Mouse (Mus musculus) bone marrow, adult 2 months (tissue): Measurements from ENCODE around the gene Dmpk. TPM values are rescaled to one million over a fixed set of nuclear protein-coding genes. Genes with fewer than 3 reads are reported as not detected.

ENCODE experiments used
- H3K27ac ChIP-seq: fragments of 200-500 bp; 2 replicates; pipeline ENCODE4 v1.5.1; 2012; ENCODE audit warnings: low read depth, mild to moderate bottlenecking, control low read depth, inconsistent platforms, low read length; ENCODE audit not compliant: control insufficient read depth, poor library complexity, insufficient read depth
- H3K4me1 ChIP-seq: fragments of 200-500 bp; 2 replicates; pipeline ENCODE4 v1.6.1; 2011; ENCODE audit warnings: low read length; ENCODE audit not compliant: control insufficient read depth, insufficient read depth
- H3K4me3 ChIP-seq: fragments of 200-500 bp; replicated peaks from 2 replicates; pipeline ENCODE3; 2011; ENCODE audit warnings: mild to moderate bottlenecking, low read depth, low read length, control low read depth; ENCODE audit not compliant: control insufficient read depth
- CTCF ChIP-seq: fragments of 200-500 bp; IDR thresholded peaks from 2 replicates; pipeline ENCODE4 v1.5.1; 2011; ENCODE audit warnings: low read length, control low read depth; ENCODE audit not compliant: control insufficient read depth, insufficient read depth
- POLR2A ChIP-seq: fragments of 200-500 bp; IDR thresholded peaks from 2 replicates; pipeline ENCODE4 v1.6.1; 2011; ENCODE audit warnings: low read depth, mild to moderate bottlenecking, control low read depth, low read length, borderline replicate concordance; ENCODE audit not compliant: control insufficient read depth
- WGBS: fragments of 180-500 bp; shearing (Covaris S2); methylation state at CpG from one replicate; pipeline ENCODE4 v1.1.7; 2018; 5-methylcytosine and 5-hydroxymethylcytosine counted together
- polyA plus RNA-seq: library from polyadenylated mRNA; stranded (reverse); fragments of >200 nt; gene quantifications from 2 replicates; pipeline ENCODE4 v1.2.4, GENCODE M21; 2011; ENCODE audit warnings: low replicate concordance; ENCODE audit not compliant: missing spikeins, insufficient read depth, insufficient read length

Gene Dmpk
- polyA plus RNA-seq, result 25.8 and 42.6 TPM in 2 replicates

DNA sequence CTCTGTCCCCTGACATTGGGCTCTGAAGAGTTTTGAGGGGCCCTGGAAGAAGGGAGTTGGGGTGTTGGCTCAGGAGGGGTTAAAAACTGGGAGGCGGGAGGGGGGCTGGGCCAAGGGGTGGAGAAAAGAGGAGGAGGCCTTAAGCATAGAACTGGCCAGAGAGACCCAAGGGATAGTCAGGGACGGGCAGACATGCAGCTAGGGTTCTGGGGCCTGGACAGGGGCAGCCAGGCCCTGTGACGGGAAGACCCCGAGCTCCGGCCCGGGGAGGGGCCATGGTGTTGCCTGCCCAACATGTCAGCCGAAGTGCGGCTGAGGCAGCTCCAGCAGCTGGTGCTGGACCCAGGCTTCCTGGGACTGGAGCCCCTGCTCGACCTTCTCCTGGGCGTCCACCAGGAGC is at the start of gene Dmpk:
TSS of gene Dmpk (plus strand) at position 149 of the 400 bp plus-strand sequence.
- TF ChIP-seq CTCF, result no peak
- no peak for TF ChIP-seq POLR2A
- 71% methylated on average over 10 of the region's 10 CpGs for WGBS
- H3K4me3 ChIP-seq, result no peak within 1 kb of the TSS
- peaks cover 4% of the 10 kb centered on the region; the same call in 1 of the 2 replicates for H3K4me1 ChIP-seq
- H3K27ac ChIP-seq, result peak within 1 kb of the TSS; percentile 16; the same call in 1 of the 2 replicates

DNA sequence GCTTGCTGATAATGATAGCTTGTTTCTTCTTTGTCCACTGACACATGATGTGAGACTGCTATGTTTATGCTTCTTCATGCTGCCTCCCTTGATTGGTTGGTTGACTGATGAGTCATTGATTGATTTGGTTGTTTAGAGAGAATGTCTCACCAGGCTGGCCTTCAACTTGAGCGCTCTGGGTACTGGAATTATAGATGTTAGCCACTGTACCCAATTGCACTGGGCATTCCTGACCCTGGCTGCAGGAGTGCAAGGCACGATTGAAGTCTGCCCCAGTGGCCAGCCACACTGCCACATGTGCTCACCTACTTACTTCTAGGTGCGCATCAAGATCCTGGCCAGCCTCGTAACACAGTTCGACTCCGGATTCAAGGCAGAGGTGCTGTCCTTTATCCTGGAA is 39.0 kb upstream of the Dmpk start:
- no peaks in the 10 kb centered on the region for H3K4me1 ChIP-seq
- 94% methylated on average over 6 of the region's 6 CpGs for WGBS
- no peak overlapping the region for H3K4me3 ChIP-seq
- H3K27ac ChIP-seq, result no peak overlapping the region
- TF ChIP-seq CTCF (no peak), POLR2A (no peak)

DNA sequence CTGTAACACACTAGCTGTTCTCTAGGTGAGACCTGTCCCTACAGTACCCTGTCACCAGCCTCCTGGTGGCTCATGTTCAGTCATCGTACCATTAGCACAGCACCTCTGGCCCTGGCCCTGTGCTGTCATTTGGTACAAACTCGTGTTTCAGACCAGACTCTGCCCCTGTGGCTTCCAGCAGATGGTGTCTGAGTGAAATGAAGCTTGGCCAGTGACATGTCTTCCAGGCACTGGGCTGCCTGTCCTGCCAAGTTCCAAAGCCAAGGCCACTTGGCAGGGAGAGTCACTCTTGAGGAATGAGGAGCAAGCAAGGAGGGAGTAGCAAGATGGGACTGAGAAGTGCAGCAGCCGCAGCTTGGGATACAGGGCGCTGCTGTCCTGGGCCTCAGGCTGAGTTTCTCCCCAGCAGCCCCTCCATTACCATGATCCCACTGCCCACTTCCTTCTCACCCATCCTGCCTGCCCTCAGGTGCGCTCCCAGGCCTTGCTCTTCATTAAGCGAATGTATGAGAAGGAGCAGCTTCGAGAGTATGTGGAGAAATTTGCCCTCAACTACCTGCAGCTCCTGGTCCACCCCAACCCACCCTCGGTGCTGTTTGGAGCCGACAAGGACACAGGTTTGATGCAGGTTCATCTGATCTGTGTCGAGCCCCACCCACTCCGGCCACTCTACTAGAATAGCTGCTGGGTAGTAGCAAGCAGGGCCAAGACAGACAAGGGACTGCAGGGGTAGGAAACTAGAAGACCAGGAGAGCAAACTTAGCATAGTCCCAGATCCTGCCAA is 37.2 kb upstream of the Dmpk start:
- Histone ChIP-seq H3K4me1 (no peaks in the 10 kb centered on the region), H3K27ac (no peak overlapping the region), H3K4me3 (no peak overlapping the region)
- TF ChIP-seq CTCF, result no peak
- 91% methylated on average over 11 of the region's 11 CpGs for WGBS

DNA sequence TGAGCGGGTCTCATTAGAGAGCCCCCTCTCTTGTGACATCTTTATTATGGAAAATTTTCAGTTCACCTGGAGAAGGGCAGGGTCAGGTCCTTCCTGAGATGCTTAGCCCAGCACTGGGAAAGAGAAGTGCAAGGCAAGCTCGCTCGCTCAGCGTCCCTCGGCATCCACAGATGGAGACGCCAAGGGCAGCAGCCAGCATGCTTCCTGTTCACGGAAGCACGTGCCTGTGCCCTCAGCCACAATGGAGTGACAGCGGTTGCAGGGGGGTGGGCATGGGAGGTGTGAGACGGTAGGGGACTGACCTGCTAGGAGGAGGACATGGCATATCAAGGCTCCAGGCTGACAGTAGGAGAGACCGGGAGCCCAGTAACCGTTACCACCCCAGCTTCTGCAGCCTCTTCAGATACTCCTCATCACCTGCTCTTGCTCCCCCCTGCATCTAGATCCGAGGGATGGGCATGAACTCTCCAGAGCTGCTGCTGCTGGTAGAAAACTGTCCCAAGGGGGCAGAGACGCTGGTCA is 35.6 kb upstream of the Dmpk start:
- H3K4me1 ChIP-seq, result no peaks in the 10 kb centered on the region
- TF ChIP-seq POLR2A (no peak), CTCF (no peak)
- H3K4me3 ChIP-seq, result no peak overlapping the region
- WGBS, result 73% methylated on average over 14 of the region's 14 CpGs
- H3K27ac ChIP-seq, result no peak overlapping the region

DNA sequence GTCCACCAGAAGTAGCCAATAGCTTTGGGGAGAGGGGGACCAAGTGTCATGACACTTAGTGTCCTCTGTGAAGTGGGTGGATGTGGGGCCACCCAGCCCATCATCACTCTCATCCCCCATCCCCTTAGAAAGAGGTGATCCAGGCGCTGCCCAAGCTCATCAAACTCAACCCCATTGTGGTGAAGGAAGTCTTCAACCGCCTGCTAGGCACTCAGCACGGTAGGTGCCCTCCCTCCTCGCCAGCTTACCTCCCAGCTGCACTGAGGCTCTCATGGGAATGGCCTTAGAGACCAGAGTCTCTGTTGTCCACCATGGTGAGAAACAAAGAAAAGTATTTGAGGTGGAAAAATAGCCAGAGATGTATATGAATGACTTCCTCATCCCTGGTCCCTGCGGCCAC is 34.4 kb upstream of the Dmpk start:
- no peak overlapping the region for H3K27ac ChIP-seq
- TF ChIP-seq POLR2A (no peak), CTCF (no peak)
- H3K4me3 ChIP-seq, result no peak overlapping the region
- WGBS, result 77% methylated on average over 5 of the region's 5 CpGs
- H3K4me1 ChIP-seq, result no peaks in the 10 kb centered on the region

DNA sequence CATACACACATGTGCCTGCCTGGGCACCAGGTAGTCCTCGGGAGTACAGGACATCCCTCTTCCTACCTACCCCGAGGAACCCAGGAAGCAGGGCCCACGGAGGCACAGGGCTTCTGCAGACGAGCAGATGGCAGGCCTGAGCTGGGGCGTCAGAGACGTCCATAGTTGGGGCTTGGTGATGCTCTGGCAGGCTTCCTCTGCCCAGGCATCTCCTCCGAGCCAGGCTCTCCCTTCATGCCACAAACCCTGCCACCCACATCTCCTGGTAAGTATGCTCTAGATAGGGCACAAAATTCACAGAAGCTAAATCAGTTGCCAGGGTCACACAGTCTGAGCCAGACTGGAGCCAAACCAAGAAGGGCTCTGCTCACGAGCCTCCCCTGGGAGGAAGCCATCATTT is 33.5 kb upstream of the Dmpk start:
- 73% methylated on average over 8 of the region's 8 CpGs for WGBS
- no peak for TF ChIP-seq CTCF
- no peak for TF ChIP-seq POLR2A
- Histone ChIP-seq H3K4me3 (no peak overlapping the region), H3K27ac (no peak overlapping the region), H3K4me1 (no peaks in the 10 kb centered on the region)

DNA sequence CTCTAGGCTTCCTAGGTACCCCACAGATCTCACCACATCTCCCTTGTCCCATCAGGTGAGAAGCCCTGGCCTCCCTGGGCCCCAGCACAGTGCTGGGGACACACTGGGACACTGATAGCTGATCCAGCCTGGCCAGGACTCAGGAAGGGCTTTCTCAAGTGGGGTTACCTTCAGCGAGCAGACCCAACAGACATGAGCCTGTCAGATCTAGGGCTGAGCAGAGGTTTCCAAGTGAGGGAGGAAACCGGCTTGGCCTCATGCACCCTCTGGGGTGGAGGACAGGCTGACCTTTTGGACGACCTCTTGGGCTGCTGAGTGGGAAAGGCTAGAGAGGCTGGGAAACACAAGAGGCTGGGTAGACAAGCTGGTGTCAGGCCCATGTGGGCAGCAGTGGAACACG is 32.5 kb upstream of the Dmpk start:
- no peak overlapping the region for H3K27ac ChIP-seq
- 80% methylated on average over 4 of the region's 4 CpGs for WGBS

DNA sequence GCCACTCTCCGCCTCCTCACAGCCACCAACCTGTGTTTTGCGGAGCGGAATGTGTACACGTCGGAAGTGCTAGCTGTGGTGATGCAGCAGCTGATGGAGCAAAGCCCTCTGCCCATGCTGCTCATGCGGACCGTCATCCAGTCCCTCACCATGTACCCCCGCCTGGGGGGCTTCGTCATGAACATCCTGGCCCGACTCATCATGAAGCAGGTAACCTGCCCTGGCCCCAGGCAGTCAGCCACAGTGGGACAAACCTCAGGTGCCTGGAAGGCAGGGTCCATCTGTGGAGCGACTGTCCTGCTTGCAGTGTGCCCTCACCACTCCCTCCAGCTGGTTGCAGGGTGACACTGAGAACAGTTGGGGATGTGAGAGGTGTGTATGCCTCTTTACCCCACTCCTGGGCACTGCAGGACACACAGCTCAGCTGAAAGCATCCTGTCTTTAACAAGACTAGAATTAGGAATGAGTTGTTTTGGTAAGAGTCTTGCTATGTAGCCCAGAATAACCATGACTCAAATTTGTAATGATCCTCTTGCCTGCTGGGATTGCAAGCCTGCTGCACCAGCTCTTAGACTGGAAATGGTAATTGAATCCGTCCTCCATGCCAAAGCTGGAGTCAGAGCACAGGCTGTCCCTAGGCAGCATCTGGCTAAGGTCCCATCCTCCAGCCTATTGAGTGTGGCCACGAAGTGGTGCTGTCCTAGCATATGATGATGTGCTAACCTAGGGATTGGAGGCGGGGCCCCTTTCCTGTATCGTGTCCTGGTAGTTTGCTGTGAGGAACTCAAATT is 31.1 kb upstream of the Dmpk start:
- H3K4me3 ChIP-seq, result no peak overlapping the region
- H3K4me1 ChIP-seq, result no peaks in the 10 kb centered on the region
- H3K27ac ChIP-seq, result no peak overlapping the region
- WGBS, result 89% methylated on average over 15 of the region's 15 CpGs
- TF ChIP-seq POLR2A (no peak), CTCF (no peak)

More for the DNA sequence above, 32.5 kb upstream of the Dmpk start:
- Histone ChIP-seq H3K4me1 (no peaks in the 10 kb centered on the region), H3K4me3 (no peak overlapping the region)
- TF ChIP-seq CTCF (no peak), POLR2A (no peak)
